Mouse (Mus musculus): ENCODE data around the gene Thap4.
"Not testable (repeated sequence)": the region's sequence is repeated elsewhere in the genome, so short reads cannot be mapped to it uniquely, and the experiment has no call there.

Gene Thap4

GRCm38 (mm10) chr1:93754573-93755290 lies at the start of gene Thap4:
Gene Thap4 (minus strand): TSS chr1:93754864.
- peak; percentile 95 for DNase-seq (ENCODE audit: inconsistent ontology term)

- DNase-seq (ENCODE audit: inconsistent ontology term): peak; percentile 99
Measured at GRCm38 (mm10) chr1:93803556-93804507, 49.2 kb upstream of the Thap4 start, which contains the start of gene Ing5. Gene Ing5 (plus strand): TSS chr1:93803965.

- DNase-seq (ENCODE audit: inconsistent ontology term): no peak
Measured at GRCm38 (mm10) chr1:93802771-93803170, 48.1 kb upstream of the Thap4 start.

- DNase-seq (ENCODE audit: inconsistent ontology term): peak; percentile 92
Measured at GRCm38 (mm10) chr1:93801741-93802238, 47.1 kb upstream of the Thap4 start, which contains the start of gene Dtymk. Gene Dtymk (minus strand): TSS chr1:93801934.

- DNase-seq (ENCODE audit: inconsistent ontology term): no peak
Measured at GRCm38 (mm10) chr1:93800670-93801503, 46.2 kb upstream of the Thap4 start.

GRCm38 (mm10) chr1:93795886-93796285 lies 41.2 kb upstream of the Thap4 start:
- no peak for DNase-seq (ENCODE audit: inconsistent ontology term)

DNA sequence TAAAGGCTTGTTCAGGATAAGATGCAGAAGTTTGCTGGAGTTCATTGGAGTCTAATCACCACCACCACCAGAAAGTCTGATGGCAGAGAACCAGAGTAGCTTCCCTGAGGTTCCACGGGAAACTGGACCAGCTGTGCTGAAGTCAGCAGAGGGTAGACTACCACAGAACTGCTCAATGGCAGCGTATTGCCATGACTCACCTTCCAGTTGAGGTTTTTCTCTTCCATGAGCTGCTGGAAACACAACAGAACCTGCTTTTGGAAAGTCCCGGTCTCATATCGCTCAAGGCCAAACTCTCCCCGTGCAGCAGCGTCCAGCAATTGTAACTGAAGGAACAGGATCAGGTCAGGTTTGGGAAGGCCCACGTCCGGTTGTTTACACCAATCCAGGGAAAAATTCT lies 39.9 kb upstream of the Thap4 start:
- no peak for DNase-seq (ENCODE audit: inconsistent ontology term)

GRCm38 (mm10) chr1:93786912-93787311 lies 32.2 kb upstream of the Thap4 start:
- DNase-seq (ENCODE audit: inconsistent ontology term): no peak

DNA sequence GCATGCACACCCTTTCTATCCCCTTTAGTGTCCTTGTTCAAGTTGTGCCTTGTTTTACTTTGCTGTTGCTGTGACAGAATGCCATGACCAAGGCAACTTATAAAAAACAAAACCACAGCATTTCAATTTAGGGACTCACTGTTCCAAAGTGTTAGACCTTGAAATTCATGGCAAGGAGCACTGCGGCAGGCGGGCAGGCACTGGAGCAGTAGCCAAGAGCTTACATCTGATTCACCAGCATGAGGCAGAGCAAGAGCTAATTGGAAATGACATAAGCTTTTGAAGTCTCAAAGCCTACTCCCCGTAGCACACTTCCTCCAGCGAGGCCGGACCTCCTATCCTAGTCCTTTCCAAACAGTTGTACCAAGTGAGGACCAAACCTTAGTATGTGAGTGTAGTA lies 22.0 kb upstream of the Thap4 start:
- DNase-seq (ENCODE audit: inconsistent ontology term): peak; percentile 84

- no peak for DNase-seq (ENCODE audit: inconsistent ontology term)
Measured at GRCm38 (mm10) chr1:93769901-93770300, 15.2 kb upstream of the Thap4 start.

DNA sequence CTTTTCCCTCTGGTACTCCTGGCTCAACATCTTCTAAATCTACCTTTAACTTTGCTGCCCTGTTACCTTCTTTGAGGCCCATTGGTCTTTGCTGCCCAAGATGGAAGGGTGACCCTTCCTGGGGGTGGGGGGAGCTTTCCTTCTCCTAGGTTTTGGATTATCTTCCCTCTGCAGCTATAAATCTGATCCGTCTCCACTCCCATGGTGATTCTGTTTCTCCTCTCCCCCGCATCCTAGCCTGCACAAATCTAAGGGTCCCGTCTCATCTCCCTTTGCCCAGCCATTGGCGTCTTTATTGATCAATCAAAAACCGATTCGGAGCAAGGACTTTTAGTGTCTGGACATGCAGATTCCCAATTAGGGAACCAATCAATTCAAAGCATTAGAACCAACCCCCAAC lies 12.9 kb upstream of the Thap4 start:
- DNase-seq (ENCODE audit: inconsistent ontology term): no peak

- DNase-seq (ENCODE audit: inconsistent ontology term): no peak
Measured at GRCm38 (mm10) chr1:93764871-93765591, 10.4 kb upstream of the Thap4 start.

- DNase-seq (ENCODE audit: inconsistent ontology term): not testable (repeated sequence)
Measured at GRCm38 (mm10) chr1:93763531-93763930, 8.9 kb upstream of the Thap4 start.

DNA sequence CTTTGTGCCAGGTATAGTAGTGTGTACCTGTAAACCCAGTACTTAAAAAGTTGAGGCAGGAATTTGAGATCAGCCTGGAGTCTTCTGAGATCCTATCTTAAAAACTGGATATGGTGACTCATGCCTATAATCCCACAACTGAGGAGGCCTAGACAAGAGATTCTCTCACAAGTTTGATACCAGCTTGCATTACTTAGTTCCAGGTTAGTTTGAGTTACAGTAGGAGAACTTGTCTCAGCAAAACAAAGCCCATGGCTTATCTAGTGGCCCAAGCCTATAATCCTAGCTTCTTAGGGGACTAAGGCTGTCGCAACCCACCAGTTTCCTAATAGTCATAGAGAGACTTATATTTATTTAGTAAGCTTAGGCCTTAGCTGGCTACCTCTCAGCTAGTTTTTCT lies 5.4 kb upstream of the Thap4 start:
- no peak for DNase-seq (ENCODE audit: inconsistent ontology term)

DNA sequence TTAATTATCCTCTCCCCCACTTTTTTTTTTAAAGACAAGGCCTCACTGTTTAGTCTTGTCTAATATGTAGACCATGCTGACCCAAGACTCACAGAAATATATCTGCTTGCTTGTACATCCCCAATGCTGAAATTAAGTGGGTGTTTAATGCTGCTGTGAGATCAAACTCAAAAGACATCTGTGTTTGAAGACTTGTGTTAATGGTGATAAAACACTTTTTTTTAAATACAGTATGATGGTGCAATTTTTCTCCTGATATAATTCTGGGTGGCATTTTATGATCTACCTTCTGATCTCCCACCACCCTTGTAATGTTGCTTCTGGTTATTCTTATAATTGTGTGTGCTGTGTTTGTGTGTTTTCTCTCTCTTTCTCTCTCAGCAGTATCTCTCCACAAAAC lies 1.5 kb upstream of the Thap4 start:
- no peak for DNase-seq (ENCODE audit: inconsistent ontology term)

DNA sequence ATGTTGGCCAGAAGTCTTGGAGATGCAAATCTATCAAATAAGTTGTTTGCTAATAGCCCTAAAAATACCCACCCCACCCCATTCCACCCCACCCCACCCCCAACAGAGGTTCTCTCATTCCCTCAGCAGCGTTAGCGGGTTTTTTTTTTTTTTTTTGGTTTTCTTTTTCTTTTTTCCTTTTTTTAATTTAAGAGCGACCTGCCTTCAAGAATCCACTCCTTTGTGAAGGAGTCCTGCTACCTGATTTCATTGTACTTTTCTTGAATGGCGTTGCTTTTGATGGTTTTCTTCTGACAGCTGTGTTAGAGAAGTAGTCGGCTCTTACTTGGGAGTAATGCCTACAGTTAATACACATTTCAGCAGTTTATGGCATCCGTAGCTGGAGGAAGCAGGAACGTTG lies 954 bp upstream of the Thap4 start:
- no peak for DNase-seq (ENCODE audit: inconsistent ontology term)

DNA sequence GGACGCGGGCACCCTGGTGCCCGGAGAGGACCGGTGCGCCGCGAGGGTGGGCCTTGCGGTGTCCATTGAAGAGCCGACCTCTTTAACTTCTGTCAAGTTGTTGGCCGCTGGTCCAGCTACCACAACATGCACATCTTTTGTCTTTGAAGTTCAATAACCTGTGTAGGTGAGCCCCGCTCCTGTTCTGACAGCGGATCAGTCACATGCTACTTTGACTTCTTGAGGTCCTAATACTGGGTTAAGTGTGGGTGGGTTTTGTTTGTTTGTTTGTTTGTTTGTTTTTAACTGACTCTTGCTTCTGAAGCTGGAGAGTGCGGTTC lies 587 bp upstream of the Thap4 start:
- DNase-seq (ENCODE audit: inconsistent ontology term): no peak

DNA sequence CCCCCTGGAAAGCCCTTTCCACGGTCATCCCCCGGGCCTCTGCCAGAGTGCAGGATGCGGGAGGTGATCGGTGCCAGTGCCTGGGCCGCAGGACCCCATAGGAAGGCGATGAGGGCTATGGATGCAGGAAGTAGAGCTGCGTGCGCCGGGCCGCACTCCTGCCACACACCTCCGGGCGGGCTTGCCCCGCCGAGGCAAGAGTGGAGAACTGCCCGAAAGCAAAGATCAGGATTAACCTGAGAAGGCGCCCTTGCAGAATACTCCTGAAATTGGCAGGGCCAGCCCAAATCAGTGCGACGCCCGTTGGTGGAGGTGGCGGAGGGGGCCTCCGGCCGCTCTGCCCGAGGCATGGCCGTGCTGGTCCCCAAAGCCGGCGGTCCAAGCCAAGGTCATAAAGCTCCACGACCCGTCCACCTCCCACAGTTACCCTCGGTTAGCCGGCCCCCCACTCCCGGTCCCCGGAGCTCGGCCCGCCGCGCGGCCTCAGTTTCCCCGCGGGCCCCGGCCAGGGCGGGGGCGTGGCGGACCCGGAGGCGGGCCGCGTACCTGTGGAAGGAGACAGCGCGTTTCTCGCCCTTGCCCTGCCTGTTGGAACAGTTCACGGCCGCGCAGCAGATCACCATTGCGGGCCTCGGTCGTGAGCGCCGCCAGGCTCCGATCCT lies 622 bp downstream of the Thap4 start:
- peak; percentile 43 for DNase-seq (ENCODE audit: inconsistent ontology term)

GRCm38 (mm10) chr1:93751290-93751689 lies 3.4 kb downstream of the Thap4 start, which contains the start of gene Atg4b:
Gene Atg4b (plus strand): TSS chr1:93751500.
- no peak for DNase-seq (ENCODE audit: inconsistent ontology term)

- no peak for DNase-seq (ENCODE audit: inconsistent ontology term)
Measured at GRCm38 (mm10) chr1:93748539-93748938, 6.1 kb downstream of the Thap4 start.

Data from Muller cell, postnatal 12 days (primary cell).